Mouse (Mus musculus): Measurements from ENCODE around the gene Epb42.

- TF ChIP-seq CTCF (IDR thresholded peaks at IDR 0.05; ENCODE audit: low read depth, low read length) (no peak), POLR2AphosphoS5 (IDR thresholded peaks at IDR 0.05; ENCODE audit: insufficient replicate concordance, low read depth, low read length) (no peak), GATA1 (IDR thresholded peaks at IDR 0.05; ENCODE audit: borderline replicate concordance, low read length) (no peak), TAL1 (conservative IDR thresholded peaks at IDR 0.05; ENCODE audit: low read depth, low read length) (no peak), GATA2 (IDR thresholded peaks at IDR 0.05; ENCODE audit: borderline replicate concordance, low read depth, low read length) (no peak)
These were observed 66.3 kb downstream of the Epb42 start, which contains the start of gene Ubr1 for GRCm38 (mm10) chr2:120970559-120971080.
